Mouse (Mus musculus) ES-Bruce4 (cell line): Measurements from ENCODE around the gene Pdap1.

Experiments
- CTCF ChIP-seq: IDR thresholded peaks from one replicate; pipeline ENCODE4 v1.8.1; 2011; ENCODE audit warnings: low read depth, low read length
- POLR2A ChIP-seq: IDR thresholded peaks from one replicate; pipeline ENCODE4 v1.8.1; 2011; ENCODE audit warnings: low read length; ENCODE audit not compliant: insufficient read depth

GRCm38 (mm10) chr5:145126580-145126979 lies 13.5 kb downstream of the Pdap1 start:
- TF ChIP-seq CTCF (no peak), POLR2A (no peak)
